Mouse (Mus musculus): Measurements from ENCODE around the gene AI467606.
"Not testable (repeated sequence)": the region's sequence is repeated elsewhere in the genome, so short reads cannot be mapped to it uniquely, and the experiment has no call there.

AI467606 gene

DNA sequence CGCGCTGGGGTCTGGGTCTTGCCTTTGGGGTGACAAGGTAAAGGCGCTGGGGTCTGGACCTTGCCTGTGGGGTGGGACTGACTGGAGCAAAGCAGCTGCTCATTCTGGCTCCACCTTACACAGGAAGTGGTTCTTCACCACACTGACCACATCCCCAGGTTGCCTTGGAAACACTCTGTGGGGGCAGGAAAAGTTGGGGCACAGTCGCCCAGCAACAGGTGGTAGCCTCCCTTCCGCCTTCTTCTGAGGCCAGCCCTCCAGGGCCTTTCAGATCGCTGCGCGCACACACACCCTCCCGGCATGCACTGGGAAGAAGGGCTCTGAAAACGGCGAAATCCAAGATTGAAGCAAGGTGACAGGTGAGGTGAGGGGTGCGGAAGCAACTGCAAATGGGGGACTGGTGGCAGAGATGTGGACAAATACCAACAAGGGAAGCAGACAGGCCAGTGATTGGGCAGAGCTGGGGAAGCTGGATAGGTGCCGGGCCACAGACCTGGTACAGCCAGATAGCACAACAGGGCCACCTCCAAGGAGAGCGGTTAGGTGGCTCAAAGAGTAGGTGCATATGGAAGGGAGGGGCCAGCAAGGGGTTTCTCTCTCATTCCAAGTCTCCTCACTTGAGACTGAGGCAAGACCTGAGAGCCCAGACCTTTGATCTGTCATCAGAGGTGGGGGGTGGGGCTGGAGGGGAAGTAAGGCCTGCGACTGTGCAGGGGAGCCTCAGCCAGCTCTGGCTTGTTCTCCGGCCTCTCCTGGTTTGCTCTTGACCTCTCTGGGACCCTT is at the start of gene AI467606:
TSS of gene AI467606 (plus strand) at position 246 of the 783 bp plus-strand sequence.
- DNase-seq (ENCODE audit: low spot score), result peak; percentile 99

DNA sequence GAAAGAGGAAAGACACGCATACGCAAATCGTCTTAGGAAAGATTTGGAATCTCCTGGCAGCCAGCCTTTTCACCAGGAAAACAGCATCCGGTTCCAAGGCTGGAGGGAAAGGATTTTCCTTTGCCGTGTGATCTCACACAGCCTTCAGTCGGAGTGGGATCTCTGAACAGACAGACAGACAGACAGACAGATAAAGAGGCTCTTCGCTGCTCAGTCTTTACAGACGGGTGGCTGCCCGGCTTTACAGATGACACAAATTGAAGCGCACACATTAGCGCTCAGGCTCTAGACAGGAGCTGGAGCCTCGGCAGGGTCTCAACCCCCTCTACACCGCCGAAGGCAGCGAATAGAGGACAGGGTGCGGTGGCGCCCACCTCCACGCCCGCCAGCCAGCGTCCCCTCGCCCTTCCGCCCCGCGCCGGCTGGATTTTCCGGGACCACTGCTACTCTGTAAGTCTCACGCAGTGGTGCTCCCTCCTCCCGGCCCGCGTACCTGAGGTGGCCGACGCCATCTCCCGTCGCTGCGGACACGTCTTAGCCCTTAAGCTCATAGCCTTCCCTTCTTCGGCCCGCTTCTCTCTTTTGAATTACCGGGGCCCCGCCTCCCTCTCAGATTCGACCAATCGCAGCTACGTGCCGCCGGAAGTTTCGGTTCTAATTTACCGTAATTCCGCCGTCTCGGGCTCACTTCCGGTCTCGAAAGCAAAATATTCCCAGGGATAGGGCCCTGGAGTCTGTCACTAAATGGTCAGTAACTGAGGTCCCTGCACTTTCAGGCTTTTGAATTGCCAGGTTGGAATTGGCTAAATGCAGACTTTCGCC is 49.1 kb upstream of the AI467606 start, which contains the start of gene Kif22:
TSS of gene Kif22 (minus strand) at position 621 of the 822 bp plus-strand sequence.
- peak; percentile 76 for DNase-seq (ENCODE audit: low spot score)

DNA sequence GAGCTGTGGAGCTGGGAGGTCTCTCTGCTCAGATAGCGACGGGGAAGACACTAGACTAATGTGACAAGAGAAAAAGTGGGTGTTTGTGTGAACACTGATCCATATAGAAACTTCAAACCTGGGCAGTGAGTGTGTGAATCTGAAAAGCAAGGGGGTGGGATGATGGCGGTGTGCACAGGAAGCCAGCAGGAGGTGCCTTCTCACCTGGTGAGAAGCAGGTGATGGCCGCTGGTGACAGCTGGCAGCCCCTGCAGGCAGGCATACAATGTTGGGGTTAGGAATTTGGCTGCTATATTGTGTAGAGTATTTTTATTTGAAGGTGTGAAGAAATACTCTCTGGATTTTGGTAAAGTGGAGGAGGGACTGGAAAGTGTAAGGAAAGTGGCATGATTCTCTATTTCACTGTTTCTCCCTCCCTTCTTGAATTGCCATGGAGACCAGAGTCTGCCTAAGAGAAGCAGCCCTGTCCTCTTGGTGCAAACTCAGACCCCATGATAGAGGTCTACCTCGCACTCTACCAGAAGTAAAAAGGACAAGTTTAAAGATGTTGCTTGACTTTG is 36.1 kb upstream of the AI467606 start:
- peak; percentile 29 for DNase-seq (ENCODE audit: low spot score)

DNA sequence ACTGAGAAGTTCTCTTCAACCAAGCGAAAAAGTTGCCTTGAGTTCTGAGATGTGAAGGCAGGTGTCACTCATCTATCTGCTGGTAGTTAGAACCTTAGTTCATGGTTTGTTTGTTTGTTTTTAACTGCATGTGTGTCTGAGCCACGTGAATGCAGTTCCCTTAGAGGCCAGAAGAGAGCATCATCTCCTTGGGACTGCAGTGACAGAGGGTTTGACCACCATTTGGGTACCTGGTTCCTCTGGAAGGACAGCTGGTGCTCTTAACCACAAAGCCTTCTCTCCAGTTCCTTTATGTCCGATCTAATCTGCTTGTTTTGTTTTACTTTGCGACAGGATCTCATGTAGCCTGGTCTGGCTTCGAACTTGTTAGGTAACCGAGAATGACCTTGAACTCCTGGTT is 25.6 kb upstream of the AI467606 start:
- no peak for DNase-seq (ENCODE audit: low spot score)

DNA sequence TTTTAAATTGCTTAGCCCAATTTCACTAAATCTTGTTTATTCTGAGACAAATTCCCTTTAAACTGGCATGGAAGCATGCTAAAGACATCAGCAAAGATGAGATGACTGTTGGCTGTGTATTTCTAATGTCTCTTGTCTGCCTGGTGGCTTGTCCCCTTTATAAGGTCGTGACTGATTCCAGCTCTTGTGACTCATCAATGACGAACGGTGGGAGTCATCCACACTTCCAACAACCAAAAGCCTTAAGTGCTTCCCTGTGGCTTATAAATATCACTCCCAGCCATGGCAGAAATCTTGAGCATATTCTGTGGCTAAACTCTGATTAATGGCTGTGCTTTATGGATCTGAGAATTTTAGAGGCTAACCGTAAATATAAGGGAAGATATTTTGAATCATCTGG is 24.8 kb upstream of the AI467606 start:
- DNase-seq (ENCODE audit: low spot score), result no peak

DNA sequence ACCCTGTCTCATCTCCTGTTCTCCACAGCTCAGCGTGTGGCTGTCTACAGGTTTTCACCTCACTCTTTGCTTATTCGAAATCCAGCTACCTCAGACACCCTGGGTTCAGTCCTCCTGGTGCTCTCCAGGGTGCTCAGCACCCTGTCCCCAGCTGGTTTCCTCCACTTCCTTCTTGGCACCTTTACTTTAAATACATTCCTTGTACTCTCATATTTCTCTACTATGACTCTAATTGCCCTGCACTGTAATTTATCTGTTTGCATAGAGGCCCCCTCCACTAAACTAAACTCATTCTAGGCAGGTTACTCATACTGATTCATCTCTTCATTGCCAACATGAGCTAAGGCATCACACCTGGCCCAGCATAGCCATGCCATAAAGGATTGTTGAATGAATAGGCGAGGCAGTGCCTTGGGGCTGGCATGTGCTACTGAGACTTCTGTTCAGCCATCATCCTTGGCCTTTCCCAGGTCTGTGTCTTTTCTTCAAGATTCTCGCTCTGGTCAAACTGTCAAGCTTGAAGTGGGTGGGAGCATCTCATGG is 20.2 kb upstream of the AI467606 start:
- DNase-seq (ENCODE audit: low spot score), result no peak

DNA sequence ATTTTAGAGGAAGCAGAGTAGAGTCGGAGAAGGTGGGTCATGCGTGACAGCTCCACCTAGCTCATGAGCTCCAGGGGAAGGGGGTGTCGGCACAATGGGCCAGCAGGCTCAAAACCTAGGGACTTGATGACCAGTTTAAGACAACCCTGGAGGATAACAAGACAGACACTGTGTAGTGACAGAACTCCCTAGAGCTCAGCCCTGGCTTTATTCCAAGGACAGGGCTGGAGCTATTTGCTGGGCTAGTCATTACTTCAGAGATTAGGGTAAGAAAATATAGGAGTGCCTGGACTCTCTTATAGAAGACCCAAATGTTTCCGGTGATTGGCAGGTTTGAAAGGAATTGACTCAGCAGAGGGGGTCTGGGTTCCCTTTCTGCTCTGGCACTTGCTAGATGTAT is 17.9 kb upstream of the AI467606 start:
- DNase-seq (ENCODE audit: low spot score), result no peak

DNA sequence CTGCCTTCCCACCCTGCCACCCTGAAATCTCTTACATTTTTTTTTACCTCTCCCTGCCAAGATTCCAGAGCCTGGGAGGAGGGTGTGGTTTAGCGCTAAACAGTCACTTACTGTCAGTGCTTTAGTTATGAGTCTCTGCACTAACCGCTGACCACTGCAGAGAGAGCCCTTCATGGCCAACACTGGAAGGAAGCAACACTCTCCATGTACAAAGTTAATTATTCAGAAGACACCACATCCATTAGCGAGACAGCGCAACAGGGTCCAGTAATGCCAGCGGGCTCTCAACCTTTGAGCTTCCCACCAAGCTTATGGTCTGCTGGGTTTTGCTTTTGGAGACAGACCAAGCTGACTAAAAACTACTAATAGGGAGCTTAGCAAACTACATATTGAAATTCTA is 15.0 kb upstream of the AI467606 start:
- no peak for DNase-seq (ENCODE audit: low spot score)

DNA sequence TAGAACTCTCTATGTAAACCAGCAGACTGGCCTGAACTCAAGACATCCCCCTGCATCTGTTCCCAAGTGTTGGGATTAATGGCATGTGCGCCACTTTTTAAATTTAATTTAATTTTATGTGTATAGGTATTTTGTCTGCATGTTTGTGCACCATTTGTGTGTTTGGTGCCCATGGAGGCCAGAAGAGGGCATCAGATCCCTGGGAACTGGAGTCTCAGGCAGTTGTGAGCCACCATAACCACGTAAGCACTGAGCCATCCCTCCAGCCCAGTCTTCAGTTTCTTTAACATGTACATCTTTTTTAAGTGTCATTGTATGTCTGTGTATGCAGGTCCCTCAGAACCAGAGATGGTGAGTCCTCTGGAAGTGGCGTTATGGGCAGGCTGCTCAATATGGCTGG is 13.5 kb upstream of the AI467606 start:
- DNase-seq (ENCODE audit: low spot score), result peak; percentile 54

DNA sequence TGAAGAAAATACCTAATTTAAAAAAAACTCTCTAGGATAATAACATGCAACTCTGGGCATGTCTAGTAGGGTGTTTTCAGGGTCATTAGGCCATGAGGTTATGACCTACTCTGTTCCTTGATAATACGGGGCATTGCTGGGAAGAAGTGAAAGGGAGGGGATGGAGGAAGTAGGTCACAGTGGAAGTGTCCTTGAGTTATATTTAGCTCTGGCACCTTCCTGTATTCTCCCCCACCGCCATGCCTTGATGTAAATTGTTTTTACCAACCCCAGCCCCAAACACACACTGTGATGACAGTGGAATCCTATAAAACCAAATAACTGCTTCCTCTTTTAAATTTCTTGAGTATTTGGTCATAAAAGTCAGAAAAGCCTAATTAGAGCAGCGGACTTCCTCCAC is 11.1 kb upstream of the AI467606 start:
- no peak for DNase-seq (ENCODE audit: low spot score)

DNA sequence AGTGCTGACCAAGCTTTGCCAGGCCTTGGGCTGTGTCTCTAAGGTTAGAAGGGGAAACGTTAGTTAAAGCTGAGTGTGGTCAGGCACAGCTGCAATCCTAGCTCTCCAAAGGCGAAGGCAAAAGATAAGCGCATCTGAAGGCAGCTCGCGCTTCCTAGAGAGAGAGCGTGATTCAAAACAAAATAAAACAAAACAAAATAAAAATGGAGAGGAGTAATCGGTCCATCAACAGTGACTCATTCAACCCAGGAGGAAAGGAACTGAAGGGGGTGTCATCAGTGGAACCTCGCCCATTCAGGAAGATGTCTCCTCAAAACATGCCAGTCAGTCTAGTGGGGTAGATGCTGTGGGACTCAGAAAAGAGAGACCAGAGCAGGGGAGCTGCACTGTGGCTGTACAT is 8.9 kb upstream of the AI467606 start:
- no peak for DNase-seq (ENCODE audit: low spot score)

DNA sequence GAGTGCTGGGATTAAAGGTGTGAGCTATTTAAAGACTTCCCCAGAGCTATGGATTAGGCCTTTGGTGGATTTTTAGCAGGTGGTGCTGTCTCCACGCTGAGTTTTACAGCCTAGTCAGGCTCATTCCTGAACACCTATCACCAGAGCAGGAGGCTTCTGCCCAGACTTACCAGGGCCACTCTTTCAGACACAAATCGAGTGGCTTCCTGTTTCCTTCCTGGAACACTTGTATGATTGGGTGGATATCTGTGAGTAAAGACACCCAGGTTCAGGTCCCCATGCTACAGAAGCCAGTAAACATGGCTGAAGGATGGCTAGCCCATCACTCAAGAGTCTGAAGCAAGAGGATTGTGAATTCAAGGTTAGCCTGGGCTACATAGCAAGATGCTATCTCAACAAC is 8.2 kb upstream of the AI467606 start:
- no peak for DNase-seq (ENCODE audit: low spot score)

DNA sequence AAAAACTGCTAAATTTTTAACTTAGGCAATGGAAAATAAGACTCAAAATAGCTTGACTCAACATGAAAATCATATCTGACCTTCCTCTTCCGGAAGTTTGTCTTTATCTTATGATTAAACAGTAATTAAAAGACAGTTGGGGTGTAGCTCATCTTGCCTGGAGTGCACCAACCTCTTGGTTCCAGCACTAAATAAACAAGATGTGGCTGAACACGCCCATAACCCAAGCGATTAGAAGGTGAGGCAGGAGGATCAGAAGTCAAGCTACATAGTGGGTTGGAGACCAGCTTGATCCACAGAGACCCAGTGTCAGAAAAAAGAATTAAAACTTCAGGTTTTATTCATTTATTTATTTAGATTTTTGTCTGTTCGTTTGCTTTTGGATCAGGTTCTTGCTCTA is 7.5 kb upstream of the AI467606 start:
- no peak for DNase-seq (ENCODE audit: low spot score)

DNA sequence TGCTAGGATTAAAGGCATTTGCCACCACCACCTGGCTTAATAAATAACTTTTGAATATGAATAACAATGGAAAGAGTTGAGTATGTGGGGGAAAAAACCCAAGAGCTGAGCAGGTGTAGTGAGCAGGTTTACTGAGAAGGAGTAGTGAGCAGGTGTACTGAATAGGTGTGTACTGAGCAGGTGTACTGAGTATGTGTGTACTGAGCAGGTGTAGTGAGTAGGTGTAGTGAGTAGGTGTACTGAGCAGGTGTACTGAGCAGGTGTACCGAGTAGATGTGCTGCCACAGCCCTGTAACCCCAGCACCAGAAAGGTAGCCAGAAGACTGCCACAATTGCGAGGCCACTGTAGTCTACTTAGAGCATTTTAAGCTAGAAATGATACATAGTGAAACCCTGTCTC is 6.4 kb upstream of the AI467606 start:
- no peak for DNase-seq (ENCODE audit: low spot score)

DNA sequence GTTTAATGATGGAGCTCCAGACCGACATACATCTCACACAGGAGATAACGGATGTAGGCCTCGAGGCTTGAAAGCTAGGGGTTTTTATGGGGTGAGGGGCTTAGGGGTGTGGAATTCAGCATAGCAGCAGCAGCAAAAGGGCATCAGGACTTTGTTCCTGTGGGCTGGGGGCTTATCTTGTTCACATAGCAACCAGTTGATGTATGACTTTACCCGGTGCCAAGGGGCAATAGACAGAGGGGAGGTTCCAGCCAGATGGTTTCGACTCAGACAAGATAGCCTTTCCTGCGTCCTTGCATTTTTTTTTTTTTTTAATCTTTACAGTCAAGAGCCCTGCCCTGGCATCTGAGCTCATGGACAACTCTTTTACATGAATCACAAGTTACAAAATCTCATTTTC is 5.4 kb upstream of the AI467606 start:
- DNase-seq (ENCODE audit: low spot score), result not testable (repeated sequence)

DNA sequence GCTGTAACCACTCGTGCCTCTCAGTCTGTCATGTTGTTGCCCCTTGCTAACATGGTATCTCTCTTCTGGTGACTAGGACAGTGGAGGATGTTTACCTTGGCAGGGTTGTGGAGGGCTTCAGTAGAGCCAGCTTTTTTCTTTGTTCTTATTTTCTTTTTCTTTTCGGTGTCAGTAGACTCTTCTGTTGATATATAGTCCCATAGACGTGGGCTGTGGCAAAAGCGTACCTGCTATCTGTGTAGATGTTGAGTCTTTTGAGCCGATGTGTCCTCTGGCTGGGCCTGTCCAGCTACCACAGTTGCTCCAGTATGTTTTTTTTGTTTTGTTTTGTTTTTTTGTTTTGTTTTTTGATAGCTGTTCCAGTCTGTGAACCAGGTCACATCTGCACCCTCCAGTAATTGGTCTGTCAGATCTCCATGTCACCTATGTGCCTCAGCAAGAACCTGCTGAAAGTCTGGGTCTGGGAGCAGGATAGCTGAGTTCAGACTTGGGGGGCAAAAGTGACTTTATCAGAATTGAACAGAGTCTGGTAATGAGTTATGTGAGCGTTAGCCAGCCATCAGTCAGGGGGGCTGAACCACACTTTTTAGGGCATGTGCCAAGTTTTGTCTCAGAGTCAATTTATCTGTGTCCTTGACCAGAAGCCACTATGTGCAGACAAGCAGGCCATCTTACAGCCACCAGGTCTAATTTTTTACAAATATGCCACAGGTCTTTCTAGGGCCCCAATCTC is 3.7 kb upstream of the AI467606 start, which contains the start of gene Zg16:
TSS of gene Zg16 (minus strand) at position 51 of the 733 bp plus-strand sequence.
- DNase-seq (ENCODE audit: low spot score), result not testable (repeated sequence)

DNA sequence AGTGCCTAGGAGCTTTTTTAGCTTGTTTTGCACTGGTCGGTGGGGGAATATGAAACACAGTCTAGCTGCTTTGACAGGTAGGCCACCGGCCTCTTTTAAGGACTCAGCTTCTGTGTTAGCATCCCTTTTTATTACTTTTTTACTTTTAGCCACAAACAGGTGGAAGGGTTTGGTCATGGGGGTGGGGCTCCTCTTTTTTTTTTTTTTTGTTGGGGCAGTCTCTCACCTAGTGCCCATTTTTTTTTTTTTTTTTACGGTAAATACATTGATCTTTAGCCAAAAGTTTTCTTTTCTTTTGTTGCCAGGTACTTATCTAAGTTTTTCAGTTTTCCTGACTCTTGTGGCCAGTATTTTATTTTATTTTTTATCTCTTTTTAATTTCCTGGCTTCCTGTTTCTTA is 3.1 kb upstream of the AI467606 start:
- DNase-seq (ENCODE audit: low spot score), result no peak

DNA sequence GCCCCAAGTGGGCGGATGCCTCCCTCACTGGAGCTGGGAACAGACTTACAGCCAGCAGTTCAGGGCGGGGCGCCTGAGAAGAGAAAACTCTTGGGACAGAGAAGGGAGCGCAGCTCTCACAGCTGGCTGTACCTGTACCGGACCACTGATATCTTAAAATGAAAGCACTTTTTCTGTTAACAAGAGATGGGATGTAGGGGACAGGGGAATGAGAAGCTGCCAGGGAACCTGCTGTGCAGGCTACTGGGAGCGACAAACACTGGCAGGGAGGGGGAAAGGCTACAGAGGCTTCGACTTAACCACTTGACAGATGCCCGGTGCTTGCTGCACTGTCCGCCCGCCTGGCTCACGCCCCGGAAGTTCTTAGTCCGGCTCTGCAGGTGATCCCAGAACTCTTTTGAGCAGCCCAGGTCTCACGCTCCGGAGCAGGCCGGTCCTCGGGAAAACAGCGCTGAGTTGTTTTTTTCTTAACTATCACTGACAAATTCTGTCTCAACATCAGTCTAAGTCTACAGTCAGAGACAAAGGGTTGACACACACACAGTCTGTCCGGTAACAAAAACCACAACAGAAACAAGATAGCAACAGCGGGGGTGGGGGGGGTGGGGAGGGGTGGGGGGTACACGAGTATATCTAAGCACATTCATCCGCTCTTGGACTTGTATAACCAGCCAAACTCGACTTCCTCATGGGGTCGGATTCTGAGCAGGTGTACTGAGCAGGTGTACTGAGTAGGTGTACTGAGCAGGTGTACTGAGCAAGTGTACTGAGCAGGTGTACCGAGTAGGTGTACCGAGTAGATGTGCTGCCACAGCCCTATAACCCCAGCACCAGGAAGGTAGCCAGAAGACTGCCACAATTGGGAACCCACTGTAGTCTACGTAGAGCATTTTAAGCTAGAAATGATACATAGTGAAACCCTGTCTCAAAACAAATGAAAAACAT is 2.0 kb upstream of the AI467606 start:
- no peak for DNase-seq (ENCODE audit: low spot score)

DNA sequence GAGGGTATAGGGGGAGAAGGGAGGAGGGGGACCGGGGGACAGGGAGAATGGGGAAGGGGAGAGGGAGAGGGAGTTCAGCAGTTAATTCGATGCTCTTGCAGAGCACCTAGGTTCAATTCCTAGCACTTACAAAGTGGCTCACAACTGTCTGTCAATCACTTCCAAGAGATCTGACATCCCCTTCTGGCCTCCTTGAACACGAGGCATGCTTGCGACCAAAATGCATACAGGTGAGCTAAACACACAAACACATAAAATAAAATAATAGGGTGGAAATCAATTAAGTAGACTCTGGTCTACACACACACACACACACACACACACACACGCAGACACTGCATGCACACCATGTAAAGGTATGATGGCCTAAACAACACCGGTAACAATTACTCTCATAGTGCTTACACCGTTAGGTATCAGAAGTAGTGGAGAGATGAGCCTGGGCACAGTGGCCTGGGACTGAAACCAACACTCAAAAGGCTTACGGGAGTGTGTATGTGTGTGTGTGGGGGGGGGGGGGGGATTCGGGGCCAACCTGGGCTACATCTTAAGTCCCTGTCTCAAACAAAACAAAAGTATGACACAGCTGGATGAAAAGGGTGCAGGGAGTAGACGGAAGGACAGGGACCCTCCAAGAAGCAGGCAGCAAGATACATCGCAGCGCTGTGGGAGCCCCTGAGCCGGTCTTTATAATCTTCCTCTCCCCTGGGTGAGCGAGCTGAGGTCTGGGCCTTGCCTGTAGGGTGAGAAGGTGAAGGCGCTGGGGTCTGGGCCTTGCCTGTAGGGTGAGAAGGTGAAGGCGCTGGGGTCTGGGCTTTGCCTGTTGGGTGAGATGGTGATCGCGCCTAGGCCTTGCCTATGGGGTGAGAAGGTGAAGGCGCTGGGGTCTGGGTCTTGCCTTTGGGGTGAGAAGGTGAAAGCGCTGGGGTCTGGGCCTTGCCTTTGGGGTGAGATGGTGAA is 725 bp upstream of the AI467606 start:
- DNase-seq (ENCODE audit: low spot score), result no peak

DNA sequence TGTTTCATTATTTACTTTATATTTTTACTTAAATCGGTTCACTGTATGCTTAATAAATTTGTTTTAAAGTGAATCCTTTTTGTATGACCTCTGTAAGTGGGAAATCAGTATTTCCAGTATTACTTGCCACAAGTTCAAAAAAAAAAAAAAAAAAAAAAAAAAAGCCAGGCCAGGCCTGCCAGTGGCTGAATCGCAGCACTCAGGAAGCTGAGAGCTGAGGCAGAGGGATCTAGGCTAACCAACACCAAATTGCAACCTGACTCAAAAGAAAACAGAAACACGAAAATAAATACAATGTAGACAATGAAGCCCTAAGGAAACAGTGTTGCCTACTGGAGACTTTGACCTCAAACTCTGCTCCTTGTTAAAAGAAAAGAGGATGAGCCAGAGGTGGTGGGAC is 2.8 kb downstream of the AI467606 start:
- DNase-seq (ENCODE audit: low spot score), result no peak
